In the genomic region with DNA sequence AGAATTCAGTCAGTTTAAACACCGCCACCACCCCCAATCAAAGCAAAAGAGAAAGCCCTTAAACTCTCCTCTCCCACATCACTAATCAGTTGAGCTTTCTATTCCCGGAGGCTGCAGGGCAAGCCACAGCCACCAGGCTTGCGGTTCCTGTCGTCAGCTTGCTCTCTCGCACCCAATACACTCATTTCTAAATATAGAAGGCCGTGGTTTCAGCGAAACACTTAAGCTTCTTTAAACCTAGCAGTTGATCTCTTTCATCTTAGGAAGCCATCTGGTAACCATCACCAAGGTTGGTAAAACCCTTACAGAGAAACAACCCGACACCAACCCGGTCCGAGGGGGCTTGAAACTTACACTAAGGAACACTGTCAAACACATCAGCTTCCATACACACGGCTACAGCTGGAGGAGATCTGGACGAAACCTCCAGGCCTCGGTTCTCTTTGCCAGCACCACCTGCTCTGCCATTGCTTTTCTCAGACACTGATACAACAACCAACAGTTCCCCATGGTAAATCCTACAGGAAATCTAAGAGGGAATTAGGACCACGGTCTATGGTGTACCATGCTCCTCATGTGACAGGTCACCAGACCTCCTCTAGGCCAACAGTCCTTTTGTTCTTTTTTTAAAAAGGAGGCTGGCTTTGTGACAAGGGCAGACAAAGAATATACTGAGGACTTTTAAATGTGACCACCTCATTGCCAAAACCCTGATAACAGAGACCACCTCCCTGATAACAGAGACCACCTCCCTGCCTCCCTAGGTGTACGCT, we compare ENCODE assay signal across 9 mouse cellular contexts. TPM values are rescaled to one million over a fixed set of nuclear protein-coding genes. Genes with fewer than 3 reads are reported as not detected.
DNase-seq lines count a peak whose midpoint lies in the region; ATAC-seq and TF ChIP-seq lines count a peak whose summit lies in the region.
"Had no signal": no experiment of that assay in that cellular context is flagged by ENCODE, and none has a peak within 500 bp of the region (broad histone marks: within the 10 kb centered on the region; RNA-seq: fewer than 3 reads in every experiment).

No protein-coding gene starts in this region.

- ATAC-seq in hematopoietic stem cell, adult 5-6 weeks (replicated peaks in 1 of 2; ENCODE audit: insufficient read depth in 1 of 2, low FRiP score in 2 of 2, low TSS enrichment in 1 of 2, low read depth in 1 of 2, poor library complexity in 2 of 2, severe bottlenecking in 2 of 2): peak; percentile 98 to 99

- H3K36me3 ChIP-seq in embryonic facial prominence, embryonic 10.5 days (replicated peaks): peaks cover 16% of the 10 kb centered on the region; the same call in 1 of the 2 replicates
- H3K36me3 ChIP-seq in small intestine, adult 2 months (ENCODE audit: control insufficient read depth, insufficient read depth, low read length): peaks cover 6% of the 10 kb centered on the region; the same call in 1 of the 2 replicates
- H3K36me3 ChIP-seq in kidney, adult 2 months (ENCODE audit: control insufficient read depth, insufficient read depth, low read length): no peaks in the 10 kb centered on the region

- no peak overlapping the region for H3K27ac ChIP-seq in embryonic facial prominence, embryonic 10.5 days (replicated peaks)
- H3K27ac ChIP-seq in small intestine, adult 2 months (ENCODE audit: insufficient read depth, low read depth, low read length): peak overlapping the region; percentile 1; the same call in 1 of the 2 replicates
- no peak overlapping the region for H3K27ac ChIP-seq in kidney, adult 2 months (ENCODE audit: insufficient read depth, low read depth, low read length)
- H3K27ac ChIP-seq: liver, embryonic 14.5 days had no signal

- no peak for TF ChIP-seq POLR2A in small intestine, adult 2 months (IDR thresholded peaks at IDR 0.05; ENCODE audit: low read depth, low read length)
- TF ChIP-seq POLR2A in kidney, adult 2 months (IDR thresholded peaks at IDR 0.05; ENCODE audit: low read depth, low read length): no peak

- TF ChIP-seq CTCF in small intestine, adult 2 months (IDR thresholded peaks at IDR 0.05; ENCODE audit: extremely low read depth, insufficient read length, insufficient replicate concordance, low read depth, low read length): peak; percentile 27; the same call in 1 of the 2 replicates
- no peak for TF ChIP-seq CTCF in kidney, adult 2 months (conservative IDR thresholded peaks at IDR 0.05; ENCODE audit: insufficient read depth, insufficient read length, low read depth, low read length)

- no peaks in the 10 kb centered on the region for H3K27me3 ChIP-seq in embryonic facial prominence, embryonic 10.5 days (replicated peaks; ENCODE audit: low read depth, poor library complexity, severe bottlenecking)
- no peaks in the 10 kb centered on the region for H3K27me3 ChIP-seq in small intestine, adult 2 months (ENCODE audit: control insufficient read depth, insufficient read depth, low read length)
- H3K27me3 ChIP-seq in kidney, adult 2 months (replicated peaks; ENCODE audit: control insufficient read depth, insufficient read depth, low read length): no peaks in the 10 kb centered on the region

- 61% methylated on average over 15 of the region's 15 CpGs for WGBS in embryonic facial prominence, embryonic 10.5 days
- 76% methylated on average over 15 of the region's 15 CpGs for WGBS in small intestine, adult 2 months
- WGBS in kidney, adult 2 months: 75% methylated on average over 15 of the region's 15 CpGs

- peak; percentile 69 for DNase-seq in T-cell, adult 2 months (ENCODE audit: low spot score)
- peak; percentile 44 for DNase-seq in embryonic facial prominence, embryonic 10.5 days (ENCODE audit: low spot score)
- DNase-seq in kidney, postnatal 25 days: no peak
- no peak for DNase-seq in kidney, adult 2 months
- no peak for DNase-seq in kidney, postnatal 14 days
- DNase-seq in ovary, postnatal 14 days (ENCODE audit: low spot score): no peak

- peaks cover 15% of the 10 kb centered on the region for H3K4me1 ChIP-seq in embryonic facial prominence, embryonic 10.5 days
- peaks cover 4% of the 10 kb centered on the region; the same call in 1 of the 2 replicates for H3K4me1 ChIP-seq in small intestine, adult 2 months (ENCODE audit: control insufficient read depth, insufficient read depth, insufficient read length, low read length)
- H3K4me1 ChIP-seq in kidney, adult 2 months (ENCODE audit: control insufficient read depth, insufficient read depth, low read length): no peaks in the 10 kb centered on the region

- H3K4me3 ChIP-seq in embryonic facial prominence, embryonic 10.5 days: no peak overlapping the region
- H3K4me3 ChIP-seq in small intestine, adult 2 months (ENCODE audit: low read depth, low read length): no peak overlapping the region
- no peak overlapping the region for H3K4me3 ChIP-seq in kidney, adult 2 months (ENCODE audit: insufficient read depth, low read depth, low read length)

- peaks cover 5% of the 10 kb centered on the region; the same call in 1 of the 2 replicates for H3K9me3 ChIP-seq in embryonic facial prominence, embryonic 10.5 days

RNA-seq across cellular contexts. Expression of a gene that starts 46.1 kb away (rescaled TPM):
- 37.1 and 41.4 TPM in 2 replicates for polyA plus RNA-seq in embryonic facial prominence, embryonic 10.5 days (2016; fragmentation: Nextera tagmentation; extraction: Ambion mirVana)
- total RNA-seq in hematopoietic stem cell, adult 5-6 weeks (2017): 77.5 and 84.5 TPM in 2 replicates
- 1.3 and 1.5 TPM in 2 replicates for polyA plus RNA-seq in small intestine, adult 2 months (2012; rRNA removed)
- polyA plus RNA-seq in kidney, adult 2 months (2012; rRNA removed): 7.4 and 9.3 TPM in 2 replicates

Comparison
In these comparisons a context has a peak if more than half of its experiments do, and no peak if none do; other contexts are left out.
1. DNase-seq: peak in T-cell, adult 2 months (single experiment) and embryonic facial prominence, embryonic 10.5 days (single experiment); none in kidney, postnatal 25 days (0 of 2), kidney, adult 2 months (single experiment), kidney, postnatal 14 days (single experiment) and ovary, postnatal 14 days (single experiment).